Mouse (Mus musculus) midbrain, postnatal 0 days (tissue): ENCODE measurements at regions not wholly inside any gene's neighbourhood (a gene's known extent, or its start where the extent isn't known, plus 50 kb on each side); places are given as distances from the start of the nearest gene placed in this dataset.

Experiments
- ATAC-seq: fragments of 200-750 bp; cut with Nextera tagmentation; 2 replicates; pipeline ENCODE4 v1.8.0; 2017; ENCODE audit warnings: moderate number of reproducible peaks, mild to moderate bottlenecking, moderate TSS enrichment, moderate library complexity; ENCODE audit not compliant: low FRiP score
- DNase-seq: peaks from one replicate; pipeline ENCODE4 v3.0.0-alpha.2; 2015; ENCODE audit warnings: low spot score
- H3K27ac ChIP-seq: fragments of 300-500 bp; sonication (generic); 2 replicates; pipeline ENCODE4 v1.5.1; 2014; ENCODE audit warnings: low read depth, mild to moderate bottlenecking, low read length, mixed read lengths
- H3K27me3 ChIP-seq: fragments of 300-500 bp; sonication (generic); 2 replicates; pipeline ENCODE4 v1.6.1; 2014; ENCODE audit warnings: low read length, control low read depth, mixed read lengths; ENCODE audit not compliant: insufficient read depth
- H3K36me3 ChIP-seq: fragments of 300-500 bp; sonication (generic); 2 replicates; pipeline ENCODE4 v1.6.1; 2014; ENCODE audit warnings: low read length, control low read depth, mixed read lengths; ENCODE audit not compliant: insufficient read depth
- H3K4me1 ChIP-seq: fragments of 300-500 bp; sonication (generic); 2 replicates; pipeline ENCODE4 v1.6.1; 2014; ENCODE audit warnings: mild to moderate bottlenecking, control low read depth, antibody characterized with exemption, low read length, mixed read lengths; ENCODE audit not compliant: insufficient read depth
- H3K4me2 ChIP-seq: fragments of 300-500 bp; sonication (generic); 2 replicates; pipeline ENCODE4 v1.6.1; 2014; ENCODE audit warnings: low read depth, mild to moderate bottlenecking, low read length, mixed read lengths; ENCODE audit not compliant: poor library complexity, severe bottlenecking
- H3K4me3 ChIP-seq: fragments of 300-500 bp; sonication (generic); 2 replicates; pipeline ENCODE4 v1.5.1; 2014; ENCODE audit warnings: low read depth, mild to moderate bottlenecking, low read length, moderate library complexity
- H3K9ac ChIP-seq: fragments of 300-500 bp; sonication (generic); replicated peaks from 2 replicates; pipeline ENCODE4 v1.6.1; 2014; ENCODE audit warnings: mild to moderate bottlenecking, low read length, moderate library complexity, mixed read lengths; ENCODE audit not compliant: poor library complexity, severe bottlenecking
- H3K9me3 ChIP-seq: fragments of 300-500 bp; sonication (generic); 2 replicates; pipeline ENCODE4 v1.6.1; 2016; ENCODE audit warnings: low read length, control low read depth
- CTCF ChIP-seq: IDR thresholded peaks from 2 replicates; pipeline ENCODE4 v1.5.1; 2016; ENCODE audit warnings: antibody characterized with exemption, mild to moderate bottlenecking
- WGBS: fragments of 180-500 bp; shearing (Covaris S2); extraction: QIAGEN DNeasy Blood & Tissue Kit; methylation state at CpG from one replicate; pipeline ENCODE4 v1.1.7; 2014; 5-methylcytosine and 5-hydroxymethylcytosine counted together

GRCm38 (mm10) chr14:80280188-80280587 lies 296.3 kb downstream of the Olfm4 start:
- no peak for ATAC-seq
- no peak for DNase-seq
- Histone ChIP-seq H3K9ac (no peak overlapping the region), H3K27me3 (no peaks in the 10 kb centered on the region), H3K4me1 (no peaks in the 10 kb centered on the region), H3K4me3 (no peak overlapping the region), H3K4me2 (no peak overlapping the region), H3K9me3 (no peaks in the 10 kb centered on the region), H3K27ac (no peak overlapping the region), H3K36me3 (no peaks in the 10 kb centered on the region)
- no peak for TF ChIP-seq CTCF
- WGBS: 69% methylated on average over 4 of the region's 4 CpGs

DNA sequence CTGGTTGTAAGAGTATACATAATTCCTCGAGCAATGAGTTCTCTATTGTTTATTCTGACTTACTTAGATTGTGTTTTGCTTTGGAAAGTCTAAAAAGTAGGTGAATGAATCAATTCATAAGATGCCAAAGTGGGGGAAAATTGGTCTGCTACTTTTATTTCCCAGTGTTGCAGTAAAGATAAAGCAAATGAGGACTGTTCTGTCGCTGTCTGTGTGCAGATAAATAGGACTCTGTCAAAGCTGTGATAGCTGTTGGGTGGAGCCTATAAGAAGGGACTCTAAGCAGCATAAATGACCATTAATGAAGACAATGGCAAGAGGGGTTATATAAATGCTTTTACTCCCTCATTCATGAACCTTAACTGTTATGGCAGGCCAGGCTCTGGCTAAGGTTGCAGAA lies 299.8 kb downstream of the Olfm4 start:
- Histone ChIP-seq H3K36me3 (no peaks in the 10 kb centered on the region), H3K4me3 (no peak overlapping the region), H3K4me1 (no peaks in the 10 kb centered on the region), H3K27ac (no peak overlapping the region), H3K9me3 (no peaks in the 10 kb centered on the region), H3K4me2 (no peak overlapping the region), H3K27me3 (no peaks in the 10 kb centered on the region), H3K9ac (no peak overlapping the region)
- no peak for ATAC-seq
- DNase-seq: no peak
- no peak for TF ChIP-seq CTCF
- 66% methylated on average over 2 of the region's 2 CpGs for WGBS

- ATAC-seq: no peak
- no peak overlapping the region for H3K4me3 ChIP-seq
- no peak overlapping the region for H3K4me2 ChIP-seq
- no peaks in the 10 kb centered on the region for H3K27me3 ChIP-seq
- H3K4me1 ChIP-seq: no peaks in the 10 kb centered on the region
- TF ChIP-seq CTCF: no peak
- H3K9me3 ChIP-seq: no peaks in the 10 kb centered on the region
- H3K36me3 ChIP-seq: no peaks in the 10 kb centered on the region
- WGBS: 83% methylated on average over 4 of the region's 4 CpGs
- H3K9ac ChIP-seq: no peak overlapping the region
- H3K27ac ChIP-seq: no peak overlapping the region
- no peak for DNase-seq
These were observed 307.5 kb downstream of the Olfm4 start for GRCm38 (mm10) chr14:80291360-80291759.

- no peak for ATAC-seq
- Histone ChIP-seq H3K27ac (no peak overlapping the region), H3K36me3 (no peaks in the 10 kb centered on the region), H3K4me1 (no peaks in the 10 kb centered on the region), H3K9ac (no peak overlapping the region), H3K4me3 (no peak overlapping the region), H3K9me3 (no peaks in the 10 kb centered on the region), H3K27me3 (no peaks in the 10 kb centered on the region), H3K4me2 (no peak overlapping the region)
- DNase-seq: no peak
- WGBS: 92% methylated on average over 4 of the region's 4 CpGs
- no peak for TF ChIP-seq CTCF
These were observed 309.5 kb downstream of the Olfm4 start for GRCm38 (mm10) chr14:80293378-80293777.

DNA sequence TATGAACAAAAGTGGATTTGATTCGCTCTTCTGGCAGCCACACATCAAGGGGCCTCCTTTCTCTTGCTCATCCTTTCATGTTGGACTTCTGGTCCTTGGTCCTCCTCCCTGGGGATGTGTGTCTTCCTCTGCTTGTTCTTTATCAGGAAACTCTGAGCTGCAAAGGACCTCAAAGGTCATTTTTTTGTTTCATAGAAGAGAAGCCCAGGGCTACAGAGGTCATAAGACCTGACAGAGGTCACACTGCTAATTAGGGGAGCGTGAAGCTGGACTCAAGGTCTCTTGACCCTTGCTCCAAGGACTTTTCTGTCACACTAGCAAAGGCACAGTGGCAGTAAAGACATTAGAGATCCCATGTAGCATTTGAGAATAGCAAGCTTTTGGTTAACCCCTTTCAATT lies 345.8 kb downstream of the Olfm4 start:
- TF ChIP-seq CTCF: no peak
- Histone ChIP-seq H3K4me2 (no peak overlapping the region), H3K9me3 (no peaks in the 10 kb centered on the region), H3K4me3 (no peak overlapping the region), H3K27ac (no peak overlapping the region), H3K9ac (no peak overlapping the region), H3K27me3 (no peaks in the 10 kb centered on the region), H3K36me3 (no peaks in the 10 kb centered on the region), H3K4me1 (no peaks in the 10 kb centered on the region)
- WGBS: 37% methylated on average over 2 of the region's 2 CpGs
- DNase-seq (no peak), ATAC-seq (no peak)

GRCm38 (mm10) chr14:80362024-80362622 lies 378.2 kb downstream of the Olfm4 start:
- Histone ChIP-seq H3K36me3 (no peaks in the 10 kb centered on the region), H3K9me3 (no peaks in the 10 kb centered on the region), H3K27me3 (no peaks in the 10 kb centered on the region), H3K27ac (no peak overlapping the region), H3K9ac (no peak overlapping the region), H3K4me2 (no peak overlapping the region), H3K4me1 (no peaks in the 10 kb centered on the region), H3K4me3 (no peak overlapping the region)
- TF ChIP-seq CTCF: no peak
- no peak for ATAC-seq
- no peak for DNase-seq
